Mouse (Mus musculus) heart, adult 2 months (tissue): ENCODE results near the gene Trappc10.

ENCODE experiments used
- CTCF ChIP-seq: fragments of 200-600 bp; IDR thresholded peaks from 2 replicates; pipeline ENCODE4 v1.8.1; 2022; ENCODE audit warnings: antibody characterized with exemption, mild to moderate bottlenecking, moderate library complexity
- EP300 ChIP-seq: fragments of 200-500 bp; IDR thresholded peaks from 2 replicates; pipeline ENCODE4 v1.6.1; 2011; ENCODE audit warnings: low read depth, low read length, control low read depth; ENCODE audit not compliant: insufficient read depth
- POLR2A ChIP-seq: fragments of 200-500 bp; IDR thresholded peaks from 2 replicates; pipeline ENCODE4 v1.6.1; 2011; ENCODE audit warnings: mild to moderate bottlenecking, low read depth, low read length, control low read depth; ENCODE audit not compliant: insufficient read depth

GRCm38 (mm10) chr10:78165256-78166005 lies 79.0 kb downstream of the Trappc10 start:
- TF ChIP-seq CTCF (no peak), EP300 (no peak), POLR2A (no peak)
